Mouse (Mus musculus): Measurements from ENCODE around the gene Mgst3. TPM values are rescaled to one million over a fixed set of nuclear protein-coding genes. Genes with fewer than 3 reads are reported as not detected.

Gene Mgst3
- polyA plus RNA-seq, 1 experiment from 2014 or later = 226 TPM

GRCm38 (mm10) chr1:167383178-167383577 is 10.5 kb downstream of the Mgst3 start:
- H3K4me2 ChIP-seq (ENCODE audit: low read depth, low read length) = no peak overlapping the region
- 76% methylated on average over 5 of the region's 5 CpGs for WGBS

DNA sequence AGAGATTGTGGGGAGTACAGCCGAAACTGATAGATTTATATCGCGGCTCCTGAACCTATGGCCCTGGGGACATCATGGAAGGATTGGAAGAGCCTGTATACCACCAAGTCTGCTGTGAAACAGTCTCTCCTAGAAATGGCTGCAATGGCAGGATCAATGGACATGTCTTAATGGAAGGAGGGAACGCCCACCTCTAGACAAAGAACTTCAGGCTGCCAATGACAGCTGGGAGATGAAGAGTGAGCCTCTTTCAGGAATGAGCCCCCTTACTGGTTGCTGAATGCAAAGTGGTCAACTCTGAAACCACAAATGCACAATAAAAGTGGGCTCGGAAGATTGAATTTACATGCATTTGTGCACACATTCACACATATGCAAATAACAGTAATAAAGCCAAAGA is 10.9 kb downstream of the Mgst3 start:
- Histone ChIP-seq H3K9ac (replicated peaks; ENCODE audit: low read depth, low read length) (no peak overlapping the region), H3K4me1 (ENCODE audit: control insufficient read depth, insufficient read depth, low read length) (no peaks in the 10 kb centered on the region), H3K27me3 (ENCODE audit: control insufficient read depth, insufficient read depth, low read length) (no peaks in the 10 kb centered on the region), H3K4me2 (ENCODE audit: low read depth, low read length) (no peak overlapping the region), H3K36me3 (ENCODE audit: control insufficient read depth, insufficient read depth, low read length) (no peaks in the 10 kb centered on the region), H3K4me3 (ENCODE audit: low read depth, low read length) (no peak overlapping the region), H3K27ac (ENCODE audit: low read depth, low read length) (no peak overlapping the region), H3K9me3 (ENCODE audit: control insufficient read depth, low read length) (no peaks in the 10 kb centered on the region)
- no peak for ATAC-seq (ENCODE audit: low read depth)
- 60% methylated on average over 5 of the region's 5 CpGs for WGBS

More at GRCm38 (mm10) chr1:167383178-167383577, 10.5 kb downstream of the Mgst3 start:
- H3K27me3 ChIP-seq (ENCODE audit: control insufficient read depth, insufficient read depth, low read length) = no peaks in the 10 kb centered on the region
- H3K9ac ChIP-seq (replicated peaks; ENCODE audit: low read depth, low read length) = no peak overlapping the region
- no peak overlapping the region for H3K27ac ChIP-seq (ENCODE audit: low read depth, low read length)
- no peaks in the 10 kb centered on the region for H3K4me1 ChIP-seq (ENCODE audit: control insufficient read depth, insufficient read depth, low read length)
- no peaks in the 10 kb centered on the region for H3K36me3 ChIP-seq (ENCODE audit: control insufficient read depth, insufficient read depth, low read length)
- H3K4me3 ChIP-seq (ENCODE audit: low read depth, low read length) = no peak overlapping the region
- no peak for ATAC-seq (ENCODE audit: low read depth)
- no peaks in the 10 kb centered on the region for H3K9me3 ChIP-seq (ENCODE audit: control insufficient read depth, low read length)

DNA sequence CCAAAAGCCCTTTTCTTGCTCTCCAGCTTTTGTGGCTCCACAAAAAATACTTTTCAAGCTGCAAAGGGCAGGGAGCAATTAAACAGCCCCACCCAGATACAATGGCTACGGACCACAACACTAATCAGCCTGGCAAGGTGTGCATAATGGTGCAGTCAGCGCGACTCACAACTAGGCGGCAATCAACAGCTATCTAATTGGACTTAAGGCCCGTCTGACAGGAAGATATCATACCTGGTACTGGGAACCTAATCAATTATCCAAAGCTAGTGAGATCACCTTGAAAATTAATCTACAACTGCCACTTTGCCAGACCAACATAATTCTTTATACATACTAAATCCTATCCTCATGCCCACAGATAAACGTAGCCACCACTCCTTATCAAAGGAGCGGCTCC is 11.3 kb downstream of the Mgst3 start:
- no peak overlapping the region for H3K4me3 ChIP-seq (ENCODE audit: low read depth, low read length)
- no peak overlapping the region for H3K4me2 ChIP-seq (ENCODE audit: low read depth, low read length)
- no peaks in the 10 kb centered on the region for H3K9me3 ChIP-seq (ENCODE audit: control insufficient read depth, low read length)
- no peak for ATAC-seq (ENCODE audit: low read depth)
- H3K36me3 ChIP-seq (ENCODE audit: control insufficient read depth, insufficient read depth, low read length) = no peaks in the 10 kb centered on the region
- no peak overlapping the region for H3K27ac ChIP-seq (ENCODE audit: low read depth, low read length)
- no peaks in the 10 kb centered on the region for H3K27me3 ChIP-seq (ENCODE audit: control insufficient read depth, insufficient read depth, low read length)
- no peak overlapping the region for H3K9ac ChIP-seq (replicated peaks; ENCODE audit: low read depth, low read length)
- 71% methylated on average over 7 of the region's 7 CpGs for WGBS
- H3K4me1 ChIP-seq (ENCODE audit: control insufficient read depth, insufficient read depth, low read length) = no peaks in the 10 kb centered on the region

DNA sequence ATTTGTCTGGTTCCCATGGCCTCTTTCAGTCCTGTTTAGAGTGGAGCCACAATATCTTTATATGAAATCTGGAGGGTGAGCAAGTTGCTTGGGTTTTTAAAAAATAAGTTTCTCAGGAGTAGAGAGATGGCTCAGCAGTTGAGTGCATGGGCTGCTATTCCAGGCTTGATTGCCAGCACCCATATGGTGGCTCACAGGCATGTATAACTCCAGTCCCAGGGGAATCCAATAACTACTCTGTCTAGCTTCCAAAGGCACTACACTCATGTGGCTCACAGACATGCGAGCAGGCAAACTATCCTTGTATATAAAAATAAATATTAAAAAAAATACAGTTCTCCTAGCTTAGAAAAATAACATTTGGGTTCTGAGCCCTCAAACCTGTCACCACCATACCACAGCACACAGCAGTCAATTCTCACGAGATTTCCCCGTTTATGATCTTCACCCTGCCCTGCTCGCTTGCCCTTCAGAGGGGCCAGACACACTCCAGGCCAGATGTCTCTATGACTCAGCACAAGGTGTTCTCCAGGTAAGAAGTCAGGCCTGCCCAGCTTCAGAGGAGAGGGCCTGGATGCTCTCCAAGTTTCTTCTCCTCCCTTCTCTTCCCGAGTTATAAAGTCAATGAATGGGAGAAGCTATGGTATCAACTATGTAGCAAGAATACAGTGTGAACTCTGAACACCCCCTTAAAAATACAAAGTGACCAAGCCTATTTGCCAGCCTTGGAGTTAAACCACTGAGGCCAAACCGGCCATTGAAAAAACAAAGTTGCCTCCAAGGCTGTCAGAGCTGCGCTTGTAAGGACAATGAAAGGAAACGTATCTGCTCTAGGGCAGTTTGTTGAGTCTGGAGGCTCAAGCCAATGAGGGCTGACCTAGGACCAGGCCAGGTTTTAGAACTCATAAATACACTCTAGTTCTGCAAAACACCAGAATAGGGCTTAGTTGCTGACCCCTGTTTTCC is 12.3 kb downstream of the Mgst3 start:
- Histone ChIP-seq H3K4me2 (ENCODE audit: low read depth, low read length) (no peak overlapping the region), H3K36me3 (ENCODE audit: control insufficient read depth, insufficient read depth, low read length) (no peaks in the 10 kb centered on the region), H3K4me1 (ENCODE audit: control insufficient read depth, insufficient read depth, low read length) (no peaks in the 10 kb centered on the region), H3K27ac (ENCODE audit: low read depth, low read length) (no peak overlapping the region), H3K9ac (replicated peaks; ENCODE audit: low read depth, low read length) (no peak overlapping the region), H3K27me3 (ENCODE audit: control insufficient read depth, insufficient read depth, low read length) (no peaks in the 10 kb centered on the region), H3K9me3 (ENCODE audit: control insufficient read depth, low read length) (no peaks in the 10 kb centered on the region), H3K4me3 (ENCODE audit: low read depth, low read length) (no peak overlapping the region)
- 87% methylated on average over 8 of the region's 8 CpGs for WGBS
- ATAC-seq (ENCODE audit: low read depth) = no peak

GRCm38 (mm10) chr1:167380223-167380622 is 13.4 kb downstream of the Mgst3 start:
- no peak overlapping the region for H3K4me3 ChIP-seq (ENCODE audit: low read depth, low read length)
- WGBS = 92% methylated on average over 2 of the region's 2 CpGs
- H3K9ac ChIP-seq (replicated peaks; ENCODE audit: low read depth, low read length) = no peak overlapping the region
- H3K9me3 ChIP-seq (ENCODE audit: control insufficient read depth, low read length) = no peaks in the 10 kb centered on the region
- no peak overlapping the region for H3K4me2 ChIP-seq (ENCODE audit: low read depth, low read length)
- ATAC-seq (ENCODE audit: low read depth) = no peak
- no peaks in the 10 kb centered on the region for H3K27me3 ChIP-seq (ENCODE audit: control insufficient read depth, insufficient read depth, low read length)
- H3K4me1 ChIP-seq (ENCODE audit: control insufficient read depth, insufficient read depth, low read length) = no peaks in the 10 kb centered on the region
- H3K27ac ChIP-seq (ENCODE audit: low read depth, low read length) = no peak overlapping the region
- no peaks in the 10 kb centered on the region for H3K36me3 ChIP-seq (ENCODE audit: control insufficient read depth, insufficient read depth, low read length)

GRCm38 (mm10) chr1:167379751-167380150 is 13.9 kb downstream of the Mgst3 start:
- Histone ChIP-seq H3K27ac (ENCODE audit: low read depth, low read length) (no peak overlapping the region), H3K9ac (replicated peaks; ENCODE audit: low read depth, low read length) (no peak overlapping the region)
- no peak for ATAC-seq (ENCODE audit: low read depth)

GRCm38 (mm10) chr1:167378019-167378418 is 15.6 kb downstream of the Mgst3 start:
- H3K4me2 ChIP-seq (ENCODE audit: low read depth, low read length) = no peak overlapping the region
- 76% methylated on average over 6 of the region's 6 CpGs for WGBS
- H3K36me3 ChIP-seq (ENCODE audit: control insufficient read depth, insufficient read depth, low read length) = no peaks in the 10 kb centered on the region
- no peaks in the 10 kb centered on the region for H3K4me1 ChIP-seq (ENCODE audit: control insufficient read depth, insufficient read depth, low read length)
- no peak overlapping the region for H3K27ac ChIP-seq (ENCODE audit: low read depth, low read length)
- no peaks in the 10 kb centered on the region for H3K27me3 ChIP-seq (ENCODE audit: control insufficient read depth, insufficient read depth, low read length)
- no peaks in the 10 kb centered on the region for H3K9me3 ChIP-seq (ENCODE audit: control insufficient read depth, low read length)
- no peak overlapping the region for H3K9ac ChIP-seq (replicated peaks; ENCODE audit: low read depth, low read length)
- no peak overlapping the region for H3K4me3 ChIP-seq (ENCODE audit: low read depth, low read length)
- no peak for ATAC-seq (ENCODE audit: low read depth)

More at GRCm38 (mm10) chr1:167379751-167380150, 13.9 kb downstream of the Mgst3 start:
- no peaks in the 10 kb centered on the region for H3K9me3 ChIP-seq (ENCODE audit: control insufficient read depth, low read length)
- no peaks in the 10 kb centered on the region for H3K4me1 ChIP-seq (ENCODE audit: control insufficient read depth, insufficient read depth, low read length)
- H3K4me2 ChIP-seq (ENCODE audit: low read depth, low read length) = no peak overlapping the region
- WGBS = 77% methylated on average over 5 of the region's 5 CpGs
- H3K4me3 ChIP-seq (ENCODE audit: low read depth, low read length) = no peak overlapping the region
- H3K36me3 ChIP-seq (ENCODE audit: control insufficient read depth, insufficient read depth, low read length) = no peaks in the 10 kb centered on the region
- H3K27me3 ChIP-seq (ENCODE audit: control insufficient read depth, insufficient read depth, low read length) = no peaks in the 10 kb centered on the region

- Histone ChIP-seq H3K27ac (ENCODE audit: low read depth, low read length) (no peak overlapping the region), H3K9ac (replicated peaks; ENCODE audit: low read depth, low read length) (no peak overlapping the region), H3K4me2 (ENCODE audit: low read depth, low read length) (no peak overlapping the region), H3K4me3 (ENCODE audit: low read depth, low read length) (no peak overlapping the region), H3K36me3 (ENCODE audit: control insufficient read depth, insufficient read depth, low read length) (no peaks in the 10 kb centered on the region), H3K27me3 (ENCODE audit: control insufficient read depth, insufficient read depth, low read length) (no peaks in the 10 kb centered on the region), H3K4me1 (ENCODE audit: control insufficient read depth, insufficient read depth, low read length) (no peaks in the 10 kb centered on the region), H3K9me3 (ENCODE audit: control insufficient read depth, low read length) (no peaks in the 10 kb centered on the region)
- ATAC-seq (ENCODE audit: low read depth) = no peak
- 48% methylated on average over 2 of the region's 2 CpGs for whole genome bisulfite sequencing
Measured at GRCm38 (mm10) chr1:167374942-167375341, 18.7 kb downstream of the Mgst3 start.

GRCm38 (mm10) chr1:167374003-167374784 is 19.4 kb downstream of the Mgst3 start:
- Histone ChIP-seq H3K9me3 (ENCODE audit: control insufficient read depth, low read length) (no peaks in the 10 kb centered on the region), H3K4me3 (ENCODE audit: low read depth, low read length) (no peak overlapping the region), H3K36me3 (ENCODE audit: control insufficient read depth, insufficient read depth, low read length) (no peaks in the 10 kb centered on the region), H3K4me2 (ENCODE audit: low read depth, low read length) (no peak overlapping the region), H3K9ac (replicated peaks; ENCODE audit: low read depth, low read length) (no peak overlapping the region), H3K4me1 (ENCODE audit: control insufficient read depth, insufficient read depth, low read length) (no peaks in the 10 kb centered on the region), H3K27me3 (ENCODE audit: control insufficient read depth, insufficient read depth, low read length) (no peaks in the 10 kb centered on the region), H3K27ac (ENCODE audit: low read depth, low read length) (no peak overlapping the region)
- no peak for ATAC-seq (ENCODE audit: low read depth)
- WGBS = 17% methylated on average over 15 of the region's 15 CpGs

All from neural tube, embryonic 14.5 days (tissue).